Mouse (Mus musculus) MEL-GATA-1-ER (cell line): ENCODE measurements at regions not wholly inside any gene's neighbourhood (a gene's known extent, or its start where the extent isn't known, plus 50 kb on each side); places are given as distances from the start of the nearest gene placed in this dataset.
A peak's percentile ranks its signal among the peaks of the same experiment; 100 is the strongest.

Experiments
- DNase-seq: peaks from one replicate; pipeline ENCODE4 v3.0.0-alpha.2; 2012; ENCODE audit warnings: low read depth; ENCODE audit errors: extremely low read depth

DNA sequence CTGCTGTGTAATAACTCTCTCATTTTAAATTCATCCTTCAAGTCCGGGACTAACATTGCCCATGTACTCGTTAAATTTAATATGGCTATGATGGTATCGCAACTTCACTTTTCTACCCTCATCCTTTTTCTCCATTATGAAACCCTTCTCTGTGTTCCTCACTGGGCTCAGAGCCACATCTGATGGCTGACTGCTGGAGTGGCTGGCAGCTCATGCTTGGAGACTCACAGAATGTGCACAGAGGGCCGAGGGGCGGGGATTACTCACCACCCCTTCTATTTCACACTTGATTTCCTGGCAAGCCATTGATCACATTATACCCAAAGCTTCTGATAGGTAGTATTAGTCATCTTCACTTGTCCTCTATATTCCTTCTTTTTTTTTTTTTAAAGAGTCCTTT lies 81.1 kb upstream of the Vwde start:
- DNase-seq = no peak

DNA sequence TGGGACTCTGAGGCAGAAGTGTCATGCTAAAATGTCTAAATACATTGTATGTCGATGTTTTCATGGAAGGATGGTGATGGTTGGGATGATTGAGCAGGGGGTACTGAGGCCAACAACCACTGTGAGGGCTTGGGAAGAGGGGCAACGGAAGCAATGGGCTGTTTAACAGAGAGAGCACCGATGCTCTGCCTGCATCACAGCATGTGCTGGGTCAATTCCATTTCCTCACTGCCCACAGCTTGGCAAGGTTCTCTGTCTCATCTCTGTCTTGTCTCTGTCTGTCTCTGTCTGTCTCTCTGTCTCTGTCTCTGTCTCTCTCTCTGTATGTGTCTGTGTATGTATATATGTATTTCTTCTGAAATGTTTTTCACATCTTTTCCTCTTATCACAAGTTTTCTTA lies 73.4 kb upstream of the Vwde start:
- DNase-seq = no peak

DNA sequence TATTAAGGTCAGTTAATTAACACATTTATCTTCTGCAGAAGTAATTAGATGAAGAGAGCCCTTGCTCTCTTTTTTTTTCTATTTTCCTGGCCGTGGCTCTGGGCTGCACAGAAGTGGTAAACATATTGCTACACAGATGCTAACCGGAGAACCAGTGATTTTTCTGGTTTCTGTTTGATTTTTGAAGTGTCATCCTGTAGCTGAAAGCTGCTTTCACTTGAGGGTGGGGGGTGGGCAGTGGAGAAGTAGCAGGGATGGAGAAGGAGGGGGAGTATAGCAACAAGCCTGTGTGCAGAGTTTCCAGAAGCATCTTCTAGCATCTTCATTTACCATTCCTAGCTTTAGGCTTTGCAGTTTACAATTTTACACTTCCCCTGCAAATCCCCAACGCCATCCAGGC lies 72.3 kb upstream of the Vwde start:
- DNase-seq = no peak

DNA sequence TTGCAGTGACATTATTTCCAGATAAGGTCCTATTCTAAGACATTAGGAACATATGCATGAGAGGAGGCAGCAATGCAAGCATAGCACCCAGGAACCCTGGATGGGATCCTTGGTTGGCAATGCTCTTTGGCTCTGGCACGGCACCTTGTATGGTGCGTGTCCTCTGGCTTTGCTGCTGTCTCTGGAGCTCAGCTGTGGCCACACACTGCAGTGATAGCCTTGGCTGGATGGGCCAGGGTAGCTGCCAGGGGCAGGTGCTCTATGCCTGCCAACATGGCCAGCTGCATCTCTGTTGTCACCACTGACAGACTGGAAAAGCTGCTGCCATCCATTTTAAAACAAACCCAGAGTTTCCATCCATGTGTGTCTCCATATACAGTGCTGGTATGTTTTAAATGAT lies 71.3 kb upstream of the Vwde start:
- no peak for DNase-seq

DNA sequence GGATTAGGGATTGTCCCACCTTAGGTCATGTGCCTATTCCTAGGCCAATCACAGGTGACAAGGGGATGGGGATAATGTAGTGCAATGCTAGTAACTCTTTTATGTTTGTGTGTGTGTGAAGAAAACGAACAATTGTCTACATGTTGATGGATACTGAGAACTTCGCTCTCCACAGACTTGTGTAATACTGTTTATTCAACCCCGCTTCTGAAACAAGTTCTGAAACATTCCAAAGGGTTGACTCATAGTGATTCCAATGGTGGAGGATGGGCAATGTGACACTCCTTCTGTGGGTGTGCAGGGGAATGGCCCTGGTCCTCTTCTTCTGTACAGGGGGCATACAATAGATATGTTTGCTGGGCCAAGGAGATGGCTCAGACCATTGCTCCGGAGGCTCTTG lies 69.6 kb upstream of the Vwde start:
- DNase-seq = no peak

DNA sequence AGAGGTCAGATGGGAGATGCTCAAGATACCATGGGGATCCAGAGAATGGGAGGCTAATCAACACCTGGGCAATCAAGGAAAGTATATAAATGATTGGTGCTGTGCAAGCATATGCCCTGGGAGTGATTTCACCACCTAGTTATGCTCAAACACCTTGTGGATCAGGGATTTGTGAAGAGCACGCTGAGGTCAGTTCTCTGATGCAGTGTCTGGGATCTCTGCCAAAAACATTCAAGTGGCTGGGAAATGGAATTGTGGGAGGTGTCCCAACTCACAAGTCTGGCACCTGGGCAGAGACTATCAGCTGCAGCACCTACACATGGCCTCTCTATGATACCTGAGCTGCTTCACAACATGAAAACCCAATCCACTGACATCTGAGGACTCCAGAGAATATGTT lies 63.7 kb upstream of the Vwde start:
- no peak for DNase-seq

DNA sequence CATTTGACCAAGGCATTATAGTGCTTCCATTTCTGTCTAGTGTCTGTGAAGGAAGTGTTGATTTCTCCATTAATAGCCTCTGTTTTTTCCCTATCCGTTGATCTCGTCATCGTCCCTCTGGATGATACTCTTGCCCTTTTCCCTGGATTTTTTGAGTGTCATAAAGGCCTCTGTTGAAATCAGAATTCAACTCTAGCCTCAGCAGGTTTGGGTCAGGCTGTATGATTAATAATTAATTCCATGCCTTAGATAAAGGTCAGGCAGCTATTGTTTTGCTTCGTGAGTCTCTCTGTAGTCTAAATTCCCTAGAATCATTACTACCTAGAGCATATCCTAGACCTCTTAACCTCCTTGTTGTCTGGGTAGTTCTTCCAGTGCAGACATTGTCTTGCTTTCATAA lies 63.0 kb upstream of the Vwde start:
- DNase-seq = no peak

DNA sequence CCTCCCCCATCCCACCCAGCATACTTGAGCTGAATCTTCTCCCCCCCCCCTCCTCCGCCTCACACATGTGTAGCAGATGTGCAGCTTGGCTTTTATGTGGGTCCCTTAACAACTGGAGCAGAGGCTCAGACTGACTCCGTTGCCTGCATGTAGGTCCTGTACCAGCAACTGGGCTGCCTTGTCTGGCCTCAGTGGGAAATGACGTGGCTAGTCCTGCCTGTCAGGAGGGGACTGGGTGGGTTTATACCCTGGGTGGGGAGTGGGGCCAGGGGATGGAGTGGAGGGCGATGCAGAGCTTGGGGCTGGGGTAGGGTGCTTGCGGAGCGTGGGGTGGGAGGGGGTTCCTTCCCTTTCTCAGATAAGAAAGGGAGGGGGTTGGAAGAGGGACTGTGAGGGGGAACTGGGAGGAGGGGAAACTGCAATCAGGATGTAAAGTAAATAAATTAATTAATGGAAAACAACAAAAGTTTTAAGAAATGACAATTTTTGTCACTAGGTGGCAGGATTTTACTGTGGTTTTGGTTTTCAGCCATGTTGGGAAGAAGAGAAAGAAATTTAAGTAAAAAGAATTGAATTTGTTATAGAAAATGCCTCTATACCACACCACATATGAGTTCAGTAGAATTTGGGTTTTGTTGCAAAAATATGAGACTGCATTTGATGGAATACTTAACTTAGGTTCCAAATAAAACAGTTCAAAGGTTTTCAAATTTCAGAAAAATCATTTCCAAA lies 61.9 kb upstream of the Vwde start:
- no peak for DNase-seq

DNA sequence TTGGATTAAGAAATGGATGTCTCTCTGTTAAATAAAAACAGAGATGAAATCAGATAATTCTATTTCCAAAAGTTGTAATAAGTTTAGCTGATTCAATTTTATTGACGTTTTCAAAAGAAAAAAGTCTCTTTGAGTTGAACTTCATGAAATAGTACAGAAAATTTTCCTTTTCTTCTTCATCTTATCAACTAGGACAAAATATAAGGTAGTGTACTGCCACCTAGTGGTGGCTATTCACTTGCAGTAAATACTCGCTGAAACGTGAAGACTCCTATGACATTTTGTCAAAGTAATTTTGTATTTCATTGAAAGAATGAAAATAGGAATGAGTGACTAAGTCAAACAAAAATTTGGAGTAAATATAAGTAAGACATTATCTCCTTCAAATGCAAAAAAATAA lies 56.1 kb upstream of the Vwde start:
- DNase-seq = peak; percentile 25
